Mouse (Mus musculus): Measurements from ENCODE around the gene Gm49425.

Gene Gm49425

DNA sequence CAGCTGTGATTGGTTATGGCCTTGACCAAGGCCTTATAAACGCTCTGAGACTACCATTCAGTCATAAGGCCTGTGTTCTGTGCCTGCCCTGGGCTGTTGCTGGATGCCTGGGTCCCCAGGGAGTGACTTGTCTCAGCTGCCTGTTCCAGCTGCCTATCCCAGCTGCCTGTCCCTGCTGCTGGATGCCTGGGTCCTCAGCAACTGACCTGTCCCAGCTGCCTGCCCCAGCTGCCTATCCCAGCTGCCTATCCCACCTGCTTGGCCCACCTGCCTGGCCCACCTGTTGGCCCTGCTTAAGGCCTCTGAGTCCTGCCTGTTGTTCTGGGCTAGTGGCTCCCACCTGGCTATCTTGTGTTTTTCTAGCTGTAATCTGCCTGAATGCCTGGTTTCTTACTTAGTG lies 22.9 kb downstream of the Gm49425 start:
- in situ Hi-C loops (cut with MboI; ENCODE audit: low pct_unique_long_range_greater_than_20kb in 1 of 2, low sequenced_read_pairs in 2 of 2, unreplicated experiment in 1 of 2) = no loop called here

DNA sequence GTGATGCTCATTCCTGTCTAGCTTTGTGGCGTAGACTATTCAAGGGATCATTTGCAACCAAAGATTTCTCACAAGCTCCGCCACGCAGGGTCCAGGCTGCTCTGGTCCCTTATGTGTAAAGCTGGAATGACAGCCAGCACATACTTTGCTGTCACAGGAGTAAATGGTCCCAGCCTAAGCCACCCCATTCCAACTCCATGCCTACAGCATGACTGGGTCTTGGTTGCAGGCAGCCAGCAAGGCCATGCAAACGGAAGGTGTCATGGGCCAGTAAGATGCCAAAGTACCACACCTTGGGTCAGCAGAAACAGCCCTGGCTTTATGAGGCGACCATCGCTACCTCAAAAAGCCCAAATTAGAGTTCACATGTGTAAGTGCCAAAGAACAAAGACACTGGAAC lies 23.3 kb downstream of the Gm49425 start:
- in situ Hi-C loops (cut with MboI; ENCODE audit: low pct_unique_long_range_greater_than_20kb in 1 of 2, low sequenced_read_pairs in 2 of 2, unreplicated experiment in 1 of 2) = no loop called here

DNA sequence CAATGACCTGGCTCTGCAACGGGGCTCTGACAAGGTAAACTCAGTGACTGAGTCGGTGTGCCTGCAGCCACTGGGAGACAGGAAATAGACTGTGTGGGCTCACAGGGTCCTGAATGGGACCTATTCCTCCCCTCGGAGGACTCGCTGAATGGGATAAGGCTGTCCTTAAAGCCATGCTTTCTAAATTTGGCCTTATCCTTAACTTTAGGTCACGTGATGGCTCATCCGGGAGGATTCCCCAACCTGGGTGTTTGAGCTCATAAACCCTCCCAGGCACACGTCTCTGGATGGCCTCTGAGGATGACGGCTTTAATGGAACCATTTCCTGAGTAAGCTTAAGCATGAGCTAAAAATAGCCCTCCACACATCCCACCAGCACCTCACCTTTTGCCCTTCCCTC lies 24.3 kb downstream of the Gm49425 start:
- in situ Hi-C loops (cut with MboI; ENCODE audit: low pct_unique_long_range_greater_than_20kb in 1 of 2, low sequenced_read_pairs in 2 of 2, unreplicated experiment in 1 of 2) = no loop called here

DNA sequence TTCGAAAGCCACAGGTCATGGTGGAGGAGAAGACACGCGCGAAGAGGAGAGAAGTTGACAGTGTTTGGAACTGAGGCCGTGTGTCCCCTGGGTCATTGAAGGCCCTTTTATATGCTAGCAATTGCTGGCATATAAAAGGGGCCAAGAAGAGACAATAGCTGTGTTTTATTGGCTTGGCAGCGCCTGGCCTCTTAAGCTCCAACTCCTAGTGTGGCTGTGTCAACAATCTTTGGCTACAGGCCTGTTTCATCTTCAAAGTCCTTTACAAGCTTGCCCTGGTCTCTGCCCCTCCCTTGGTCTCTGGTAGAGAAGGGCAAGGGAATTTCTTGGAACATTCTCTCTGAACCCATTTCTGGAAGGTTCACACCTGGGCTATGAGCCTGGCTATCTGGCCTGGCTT lies 25.6 kb downstream of the Gm49425 start, which contains the start of gene Krt83:
Gene Krt83 (minus strand): TSS at position 82 of the 400 bp plus-strand sequence.
- in situ Hi-C loops (cut with MboI; ENCODE audit: low pct_unique_long_range_greater_than_20kb in 1 of 2, low sequenced_read_pairs in 2 of 2, unreplicated experiment in 1 of 2) = no loop called here

DNA sequence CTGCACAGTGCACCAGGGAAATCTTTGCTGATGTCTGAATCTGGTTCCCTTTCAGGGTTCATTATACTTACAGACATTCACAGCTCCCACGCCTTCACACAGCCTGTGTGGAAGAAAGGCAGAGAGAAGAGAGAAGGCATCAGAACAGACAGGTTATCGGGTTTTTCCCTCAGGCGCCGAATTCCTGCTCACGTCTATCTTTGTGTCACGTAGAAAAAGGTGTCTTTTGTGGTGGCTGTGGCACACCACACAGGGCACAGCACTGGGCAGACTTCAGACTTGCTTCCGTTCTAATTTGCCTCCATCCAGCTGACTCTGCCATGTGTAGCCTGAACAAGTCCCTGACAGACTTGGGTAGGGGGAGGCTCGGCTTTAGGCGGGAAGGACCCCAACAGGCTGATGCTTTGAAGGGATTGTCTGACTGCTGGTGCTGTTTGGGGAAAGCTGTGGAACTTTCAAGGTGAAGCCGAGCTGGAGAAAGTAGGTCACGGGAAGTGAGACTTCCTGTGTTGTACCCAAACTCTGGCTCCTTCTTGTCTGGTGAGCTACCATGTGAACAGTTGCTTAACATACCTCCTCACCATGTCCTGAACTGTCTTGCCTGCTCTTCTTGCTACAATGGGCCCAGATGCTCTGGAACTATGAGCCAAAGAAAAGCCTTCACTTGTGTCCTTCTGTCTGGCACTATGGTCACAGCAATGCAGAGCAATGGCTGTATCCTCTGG lies 31.0 kb downstream of the Gm49425 start:
- in situ Hi-C loops (cut with MboI; ENCODE audit: low pct_unique_long_range_greater_than_20kb in 1 of 2, low sequenced_read_pairs in 2 of 2, unreplicated experiment in 1 of 2) = no loop called here

DNA sequence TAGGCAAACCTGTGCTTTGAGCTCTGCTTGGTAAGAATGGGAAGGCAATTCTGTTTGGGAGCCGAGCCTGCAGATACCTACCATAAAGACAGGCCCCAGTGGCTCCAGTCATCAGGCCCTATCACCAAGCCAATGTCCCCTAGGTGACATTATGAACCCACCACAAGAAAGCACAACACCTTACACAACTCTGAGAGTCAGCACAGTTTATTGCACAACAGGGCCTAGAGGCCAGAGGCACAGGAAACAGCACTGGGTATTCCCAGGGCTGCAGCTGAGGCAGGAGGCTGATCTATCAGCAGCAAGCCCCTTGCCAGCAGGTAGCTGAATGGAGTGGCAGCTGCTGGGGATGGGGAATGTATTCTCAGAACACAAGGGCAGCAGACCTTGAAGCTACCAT lies 32.1 kb downstream of the Gm49425 start:
- in situ Hi-C loops (cut with MboI; ENCODE audit: low pct_unique_long_range_greater_than_20kb in 1 of 2, low sequenced_read_pairs in 2 of 2, unreplicated experiment in 1 of 2) = no loop called here

DNA sequence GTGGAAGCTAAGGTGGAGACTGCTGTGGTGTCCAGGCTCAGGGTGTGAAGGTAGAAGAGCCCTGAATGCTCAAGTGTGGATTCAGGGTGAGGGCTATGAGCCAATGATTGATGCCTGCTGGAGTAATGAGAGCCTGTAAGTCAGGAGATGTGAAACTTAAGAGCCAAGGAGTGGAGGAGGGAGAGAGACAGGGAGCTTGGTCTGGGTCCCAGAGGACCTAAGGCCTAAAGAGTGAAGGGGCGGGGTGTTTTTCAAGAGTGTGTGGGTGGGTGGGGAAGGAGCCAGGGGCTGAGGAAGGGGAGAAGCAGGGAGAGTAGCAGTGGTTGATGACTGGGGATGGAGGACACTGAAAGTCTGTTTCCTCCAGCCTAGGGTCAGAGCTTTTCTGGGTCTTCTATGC lies 33.4 kb downstream of the Gm49425 start:
- in situ Hi-C loops (cut with MboI; ENCODE audit: low pct_unique_long_range_greater_than_20kb in 1 of 2, low sequenced_read_pairs in 2 of 2, unreplicated experiment in 1 of 2) = no loop called here

DNA sequence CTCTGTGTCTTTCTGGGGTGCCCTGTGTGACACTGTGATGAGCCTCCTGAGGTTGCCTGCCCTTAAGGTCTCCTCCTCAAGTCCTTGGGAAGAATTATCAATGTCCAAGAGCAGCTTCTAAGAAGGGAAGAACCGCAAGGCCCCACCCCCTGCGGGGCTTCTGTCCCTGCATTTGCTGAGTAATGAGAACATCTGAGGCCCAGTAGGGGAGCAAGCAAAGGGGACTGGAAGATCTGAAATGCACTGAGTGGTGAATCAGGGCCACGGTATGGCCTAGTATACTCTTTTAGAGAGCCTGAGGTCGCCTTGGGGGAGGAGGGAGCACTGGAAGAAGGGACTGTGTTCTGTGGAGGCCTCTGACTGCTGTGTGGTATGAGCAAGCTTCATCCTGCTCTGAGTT lies 35.0 kb downstream of the Gm49425 start:
- in situ Hi-C loops (cut with MboI; ENCODE audit: low pct_unique_long_range_greater_than_20kb in 1 of 2, low sequenced_read_pairs in 2 of 2, unreplicated experiment in 1 of 2) = no loop called here

DNA sequence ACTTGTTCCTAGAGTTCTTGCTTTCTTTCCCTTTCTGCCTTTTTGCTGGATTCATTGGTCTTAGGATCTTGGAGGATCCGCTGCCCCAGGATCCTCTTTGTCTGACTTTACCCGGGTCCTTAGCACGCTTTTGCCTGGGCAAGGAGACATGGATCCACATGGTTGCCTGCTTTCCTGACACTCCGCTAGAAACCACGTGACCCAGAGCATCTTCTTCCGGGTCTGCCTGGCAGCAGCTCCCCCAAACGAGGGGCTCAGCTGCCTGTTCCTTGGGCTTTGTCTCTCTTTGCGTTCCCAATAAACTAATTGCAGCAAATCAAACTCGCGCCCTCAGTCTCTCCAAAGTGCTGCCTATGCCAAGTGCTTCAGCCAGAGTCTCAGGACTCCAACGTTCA lies 37.4 kb downstream of the Gm49425 start:
- in situ Hi-C loops (cut with MboI; ENCODE audit: low pct_unique_long_range_greater_than_20kb in 1 of 2, low sequenced_read_pairs in 2 of 2, unreplicated experiment in 1 of 2) = no loop called here

DNA sequence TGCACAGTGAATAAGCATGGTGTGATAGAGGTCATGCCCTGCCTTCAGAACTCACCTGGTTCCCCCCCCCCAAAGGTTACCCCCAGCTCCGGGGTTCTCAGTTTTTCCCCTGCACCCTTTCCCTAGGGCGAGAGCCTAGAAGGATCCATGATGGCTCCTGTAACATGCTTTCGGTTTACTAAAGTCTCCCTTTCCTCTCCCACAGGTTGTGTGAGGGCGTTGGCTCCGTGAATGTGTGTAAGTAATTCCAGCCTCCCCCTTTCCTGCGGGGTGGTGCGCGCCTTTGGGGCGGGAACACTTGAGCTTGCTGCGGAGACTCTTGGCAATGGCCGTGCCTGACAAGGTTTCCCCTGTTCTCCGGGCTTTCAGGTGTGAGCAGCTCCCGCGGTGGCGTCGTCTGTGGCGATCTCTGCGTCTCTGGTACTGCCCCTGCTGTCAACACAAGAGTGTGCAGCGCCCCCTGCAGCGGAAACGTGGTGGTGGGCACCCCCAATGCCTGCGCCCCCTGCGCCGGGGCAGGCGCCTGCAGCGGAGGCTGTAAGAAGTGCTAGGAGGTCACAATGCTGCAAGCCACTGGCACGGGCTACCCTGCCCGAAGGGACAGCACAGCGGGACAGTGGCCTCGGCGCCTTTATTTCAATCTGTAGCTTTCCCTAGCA lies 37.9 kb downstream of the Gm49425 start:
- in situ Hi-C loops (cut with MboI; ENCODE audit: low pct_unique_long_range_greater_than_20kb in 1 of 2, low sequenced_read_pairs in 2 of 2, unreplicated experiment in 1 of 2) = no loop called here

DNA sequence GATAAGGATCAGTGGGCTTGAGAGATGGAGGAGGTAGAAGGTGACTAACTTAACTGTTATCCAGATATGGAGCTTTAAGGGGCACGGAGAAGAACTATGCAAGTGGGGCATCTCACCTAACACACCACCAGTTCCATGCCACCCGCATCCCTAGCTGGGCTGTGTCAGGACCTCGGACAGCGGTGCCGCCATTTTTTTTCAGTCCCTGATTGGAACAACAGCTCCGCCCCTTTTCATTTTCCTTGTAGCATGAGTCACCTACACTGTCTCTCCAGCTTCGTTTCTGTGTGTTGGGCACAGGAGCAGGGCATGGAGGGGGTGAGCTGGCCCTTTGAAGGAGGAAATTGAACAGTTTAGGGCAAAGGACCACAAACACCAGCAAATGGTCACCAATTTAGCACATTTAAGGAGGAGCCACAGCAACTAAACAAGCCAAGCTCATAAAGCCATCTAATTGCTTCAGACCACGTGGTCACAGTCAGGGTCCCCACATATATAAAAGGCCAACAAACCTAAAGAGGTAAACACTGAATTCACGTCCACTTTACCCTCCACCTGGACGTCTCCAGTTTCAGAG lies 44.0 kb downstream of the Gm49425 start, which contains the start of gene Krt86:
Gene Krt86 (plus strand): TSS at position 527 of the 577 bp plus-strand sequence.
- in situ Hi-C loops (cut with MboI; ENCODE audit: low pct_unique_long_range_greater_than_20kb in 1 of 2, low sequenced_read_pairs in 2 of 2, unreplicated experiment in 1 of 2) = no loop called here

DNA sequence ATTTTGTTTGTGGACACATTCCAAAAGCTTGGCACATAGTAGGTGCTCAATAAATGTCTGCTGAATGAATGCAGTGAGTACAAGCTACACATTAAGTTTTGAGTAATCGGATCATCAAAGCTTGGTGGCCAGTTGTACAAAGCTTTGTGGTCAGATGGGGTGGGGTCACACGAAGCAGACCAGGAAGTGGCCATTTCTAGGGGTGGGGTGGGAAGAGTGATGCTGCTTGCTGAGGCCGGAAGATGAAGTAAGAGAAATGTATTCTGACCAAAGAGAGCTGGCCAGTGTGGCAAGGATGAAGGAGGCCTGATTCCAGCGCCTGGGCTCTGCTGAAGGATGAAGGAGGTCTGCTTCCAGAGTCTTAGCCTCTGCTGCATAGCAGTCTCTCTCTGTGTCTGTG lies 48.0 kb downstream of the Gm49425 start:
- in situ Hi-C loops (cut with MboI; ENCODE audit: low pct_unique_long_range_greater_than_20kb in 1 of 2, low sequenced_read_pairs in 2 of 2, unreplicated experiment in 1 of 2) = no loop called here

Data from mouse embryonic stem cell (cell line).